Mouse (Mus musculus) lung, postnatal 0 days (tissue): ENCODE measurements around the gene Gba. TPM values are rescaled to one million over a fixed set of nuclear protein-coding genes. Genes with fewer than 3 reads are reported as not detected.

ENCODE experiments used
- ATAC-seq: fragments of 200-750 bp; cut with Nextera tagmentation; 2 replicates; pipeline ENCODE4 v1.8.0; 2017; ENCODE audit warnings: moderate library complexity
- DNase-seq: peaks from one replicate; pipeline ENCODE4 v3.0.0-alpha.2; 2016; ENCODE audit warnings: low spot score
- H3K27ac ChIP-seq: fragments of 300-500 bp; sonication (generic); 2 replicates; pipeline ENCODE4 v1.5.1; 2014; ENCODE audit warnings: antibody characterized with exemption, mild to moderate bottlenecking, low read length, mixed read lengths
- H3K27me3 ChIP-seq: fragments of 300-500 bp; sonication (generic); replicated peaks from 2 replicates; pipeline ENCODE4 v1.6.1; 2014; ENCODE audit warnings: low read length, mixed read lengths; ENCODE audit not compliant: insufficient read depth
- H3K36me3 ChIP-seq: fragments of 300-500 bp; sonication (generic); 2 replicates; pipeline ENCODE4 v1.6.1; 2014; ENCODE audit warnings: low read length, mixed read lengths; ENCODE audit not compliant: insufficient read depth
- H3K4me1 ChIP-seq: fragments of 300-500 bp; sonication (generic); 2 replicates; pipeline ENCODE4 v1.6.1; 2014; ENCODE audit warnings: antibody characterized with exemption, low read depth, low read length, mixed read lengths; ENCODE audit not compliant: insufficient read depth
- H3K4me2 ChIP-seq: fragments of 300-500 bp; sonication (generic); replicated peaks from 2 replicates; pipeline ENCODE4 v1.6.1; 2014; ENCODE audit warnings: low read depth, mild to moderate bottlenecking, low read length, moderate library complexity, mixed read lengths
- H3K4me3 ChIP-seq: fragments of 300-500 bp; sonication (generic); 2 replicates; pipeline ENCODE4 v1.5.1; 2014; ENCODE audit warnings: low read depth, low read length
- H3K9ac ChIP-seq: fragments of 300-500 bp; sonication (generic); replicated peaks from 2 replicates; pipeline ENCODE4 v1.6.1; 2014; ENCODE audit warnings: low read depth, mild to moderate bottlenecking
- H3K9me3 ChIP-seq: fragments of 300-500 bp; sonication (generic); 2 replicates; pipeline ENCODE4 v1.6.1; 2016; ENCODE audit warnings: low read length, mixed read lengths
- CTCF ChIP-seq: IDR thresholded peaks from 2 replicates; pipeline ENCODE4 v1.5.1; 2016; ENCODE audit warnings: antibody characterized with exemption, mild to moderate bottlenecking
- EP300 ChIP-seq: IDR thresholded peaks from 2 replicates; pipeline ENCODE4 v1.6.1; 2016; ENCODE audit warnings: antibody characterized with exemption, mild to moderate bottlenecking, control low read depth
- WGBS: fragments of 180-500 bp; shearing (Covaris S2); extraction: QIAGEN DNeasy Blood & Tissue Kit; methylation state at CpG from one replicate; pipeline ENCODE4 v1.1.7; 2014; 5-methylcytosine and 5-hydroxymethylcytosine counted together
- polyA plus RNA-seq: library from polyadenylated mRNA; unstranded; fragments of >200 nt; fragmentation: Nextera tagmentation; extraction: Ambion mirVana; gene quantifications from 2 replicates; pipeline ENCODE4 v1.2.1, GENCODE M21; 2015

Gba gene
- polyA plus RNA-seq, 1 experiment from 2014 or later, result 46.5 TPM

GRCm38 (mm10) chr3:89218271-89218670, 15.5 kb downstream of the Gba start:
- Histone ChIP-seq H3K27ac (0 out of 2 replicates have a peak overlapping the region, but pooled peaks have one; percentile 51), H3K4me1 (peaks cover 9% of the 10 kb centered on the region; the same call in 1 of the 2 replicates), H3K27me3 (no peaks in the 10 kb centered on the region), H3K9me3 (no peaks in the 10 kb centered on the region), H3K4me3 (no peak overlapping the region), H3K9ac (no peak overlapping the region), H3K4me2 (peak overlapping the region; percentile 25; the same call in 1 of the 2 replicates), H3K36me3 (no peaks in the 10 kb centered on the region)
- ATAC-seq (peak; percentile 52), DNase-seq (peak; percentile 91)
- WGBS, result 61% methylated on average over 1 of the region's 1 CpGs
- TF ChIP-seq EP300, result peak; percentile 91
- no peak for TF ChIP-seq CTCF

- peaks cover 8% of the 10 kb centered on the region; the same call in 1 of the 2 replicates for H3K4me1 ChIP-seq
- H3K36me3 ChIP-seq, result no peaks in the 10 kb centered on the region
- no peak overlapping the region for H3K4me3 ChIP-seq
- no peak for DNase-seq
- H3K9me3 ChIP-seq, result no peaks in the 10 kb centered on the region
- H3K27ac ChIP-seq, result 0 out of 2 replicates have a peak overlapping the region, but pooled peaks have one; percentile 51
- no peak for ATAC-seq
- 15% methylated on average over 8 of the region's 8 CpGs for WGBS
- no peak overlapping the region for H3K9ac ChIP-seq
- TF ChIP-seq CTCF (no peak), EP300 (no peak)
- H3K27me3 ChIP-seq, result no peaks in the 10 kb centered on the region
- no peak overlapping the region for H3K4me2 ChIP-seq
Measured at GRCm38 (mm10) chr3:89219546-89219945, 16.8 kb downstream of the Gba start.

GRCm38 (mm10) chr3:89221167-89221566, 18.4 kb downstream of the Gba start:
- TF ChIP-seq CTCF, result no peak
- no peak for TF ChIP-seq EP300
- Histone ChIP-seq H3K9ac (no peak overlapping the region), H3K4me2 (no peak overlapping the region), H3K9me3 (no peaks in the 10 kb centered on the region), H3K27me3 (no peaks in the 10 kb centered on the region), H3K4me1 (peaks cover 2% of the 10 kb centered on the region; the same call in 1 of the 2 replicates), H3K36me3 (no peaks in the 10 kb centered on the region), H3K27ac (no peak overlapping the region), H3K4me3 (no peak overlapping the region)
- 73% methylated on average over 5 of the region's 5 CpGs for WGBS
- DNase-seq, result no peak
- no peak for ATAC-seq

GRCm38 (mm10) chr3:89224796-89225195, 22.1 kb downstream of the Gba start:
- H3K27me3 ChIP-seq, result no peaks in the 10 kb centered on the region
- H3K4me1 ChIP-seq, result peaks cover 11% of the 10 kb centered on the region
- no peaks in the 10 kb centered on the region for H3K36me3 ChIP-seq
- H3K27ac ChIP-seq, result no peak overlapping the region
- no peak overlapping the region for H3K4me3 ChIP-seq
- H3K9me3 ChIP-seq, result no peaks in the 10 kb centered on the region
- ATAC-seq (no peak), DNase-seq (no peak)
- WGBS, result 55% methylated on average over 11 of the region's 11 CpGs
- peak overlapping the region; percentile 27; the same call in 1 of the 2 replicates for H3K4me2 ChIP-seq
- no peak for TF ChIP-seq CTCF
- TF ChIP-seq EP300, result no peak
- no peak overlapping the region for H3K9ac ChIP-seq

- H3K4me3 ChIP-seq, result no peak overlapping the region
- peak overlapping the region; percentile 27 for H3K4me2 ChIP-seq
- no peak overlapping the region for H3K27ac ChIP-seq
- no peak for DNase-seq
- peaks cover 11% of the 10 kb centered on the region for H3K4me1 ChIP-seq
- TF ChIP-seq CTCF (no peak), EP300 (no peak)
- H3K9ac ChIP-seq, result no peak overlapping the region
- H3K27me3 ChIP-seq, result no peaks in the 10 kb centered on the region
- no peak for ATAC-seq
- WGBS, result 53% methylated on average over 12 of the region's 12 CpGs
- H3K9me3 ChIP-seq, result no peaks in the 10 kb centered on the region
- H3K36me3 ChIP-seq, result no peaks in the 10 kb centered on the region
Measured at GRCm38 (mm10) chr3:89225321-89225815, 22.6 kb downstream of the Gba start.

- Histone ChIP-seq H3K4me1 (peaks cover 11% of the 10 kb centered on the region), H3K9ac (no peak overlapping the region), H3K27me3 (no peaks in the 10 kb centered on the region), H3K36me3 (no peaks in the 10 kb centered on the region), H3K4me3 (no peak overlapping the region), H3K4me2 (peak overlapping the region; percentile 69), H3K9me3 (no peaks in the 10 kb centered on the region), H3K27ac (no peak overlapping the region)
- WGBS, result 50% methylated on average over 4 of the region's 4 CpGs
- TF ChIP-seq CTCF (no peak), EP300 (no peak)
- ATAC-seq (no peak), DNase-seq (peak; percentile 56)
Measured at GRCm38 (mm10) chr3:89225918-89226317, 23.2 kb downstream of the Gba start.
